Mouse (Mus musculus): ENCODE results near the gene Tmem88. TPM values are rescaled to one million over a fixed set of nuclear protein-coding genes. Genes with fewer than 3 reads are reported as not detected.

The Tmem88 gene
- polyA plus RNA-seq, 1 experiment from 2014 or later = 47.7 TPM

- Histone ChIP-seq H3K9me3 (ENCODE audit: low read length) (no peaks in the 10 kb centered on the region), H3K4me2 (replicated peaks; ENCODE audit: low read depth, low read length) (peak overlapping the region; percentile 97), H3K4me3 (ENCODE audit: low read length) (peak overlapping the region; percentile 68), H3K27ac (ENCODE audit: low read length) (peak overlapping the region; percentile 99), H3K4me1 (ENCODE audit: insufficient read depth, low read length) (peaks cover 48% of the 10 kb centered on the region), H3K9ac (replicated peaks; ENCODE audit: low read length) (peak overlapping the region; percentile 92), H3K27me3 (ENCODE audit: insufficient read depth, low read length) (no peaks in the 10 kb centered on the region), H3K36me3 (ENCODE audit: insufficient read depth, low read length) (peaks cover 9% of the 10 kb centered on the region)
- ATAC-seq (ENCODE audit: low FRiP score, low TSS enrichment) = no peak
- WGBS = under 1% methylated on average over 39 of the region's 39 CpGs
These were observed 13.6 kb upstream of the Tmem88 start for GRCm38 (mm10) chr11:69411538-69412203.

DNA sequence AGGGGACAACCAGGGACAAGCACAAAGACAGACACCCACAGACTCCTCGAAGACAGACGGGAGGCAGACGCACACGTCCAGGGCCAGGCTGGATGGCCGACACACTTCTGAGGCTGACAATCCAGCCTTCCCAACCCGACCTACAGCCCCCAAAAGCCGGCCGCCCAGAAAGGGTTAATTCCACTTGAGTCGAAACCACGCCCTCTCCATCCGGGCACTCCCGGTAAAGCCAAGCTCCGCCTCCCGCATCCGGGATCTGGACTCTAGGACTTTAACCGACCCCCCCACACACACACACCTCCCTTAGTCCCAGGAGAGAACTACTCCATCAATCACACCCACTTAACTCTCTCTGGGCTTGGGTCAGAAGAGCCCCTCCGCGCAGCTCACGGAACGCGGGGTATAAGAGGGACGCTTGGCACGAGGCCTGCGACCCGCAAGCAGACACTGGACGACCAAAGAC is 13.1 kb upstream of the Tmem88 start:
- H3K4me1 ChIP-seq (ENCODE audit: insufficient read depth, low read length) = peaks cover 45% of the 10 kb centered on the region
- H3K36me3 ChIP-seq (ENCODE audit: insufficient read depth, low read length) = peaks cover 15% of the 10 kb centered on the region
- peak overlapping the region; percentile 97 for H3K4me2 ChIP-seq (replicated peaks; ENCODE audit: low read depth, low read length)
- no peaks in the 10 kb centered on the region for H3K27me3 ChIP-seq (ENCODE audit: insufficient read depth, low read length)
- no peaks in the 10 kb centered on the region for H3K9me3 ChIP-seq (ENCODE audit: low read length)
- peak overlapping the region; percentile 68 for H3K4me3 ChIP-seq (ENCODE audit: low read length)
- WGBS = under 1% methylated on average over 26 of the region's 26 CpGs
- ATAC-seq (ENCODE audit: low FRiP score, low TSS enrichment) = peak; percentile 37
- H3K9ac ChIP-seq (replicated peaks; ENCODE audit: low read length) = peak overlapping the region; percentile 92
- H3K27ac ChIP-seq (ENCODE audit: low read length) = peak overlapping the region; percentile 99

DNA sequence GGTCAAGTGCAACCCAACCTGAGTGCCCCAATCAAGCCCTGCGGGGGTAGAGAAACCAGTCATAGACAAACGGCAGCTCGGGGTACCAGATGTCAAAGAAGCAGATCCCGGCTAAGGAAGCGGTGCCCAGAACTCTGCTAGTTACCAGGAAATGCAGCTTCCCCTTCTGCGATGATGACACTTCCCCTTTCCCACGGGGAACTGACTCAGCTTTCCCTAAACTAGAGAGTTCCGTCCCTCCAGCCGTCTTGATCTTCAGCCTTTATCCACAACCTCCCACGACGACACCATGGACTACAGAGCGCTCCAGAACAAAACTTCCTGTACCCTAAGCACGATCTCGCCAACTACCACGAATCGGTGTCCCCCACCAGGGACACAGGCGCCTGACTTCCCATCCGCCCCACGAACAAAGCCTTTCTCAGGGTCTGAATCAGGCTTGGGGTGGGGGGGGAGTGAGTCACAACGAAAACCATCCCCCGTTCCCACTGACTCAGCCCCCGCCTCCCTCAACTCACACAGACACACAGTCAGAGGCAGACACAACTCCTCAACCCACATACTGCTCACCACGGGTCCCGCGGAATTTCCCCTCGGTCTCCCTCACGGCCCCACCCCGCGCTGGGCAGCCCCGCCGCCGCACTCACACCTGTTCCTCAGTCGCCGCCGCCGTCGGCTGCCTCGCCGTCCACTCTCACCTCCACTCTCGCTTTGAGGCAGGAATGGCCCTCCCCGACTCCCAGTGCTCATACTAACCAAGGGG is 12.5 kb upstream of the Tmem88 start:
- Histone ChIP-seq H3K9ac (replicated peaks; ENCODE audit: low read length) (peak overlapping the region; percentile 92), H3K4me1 (ENCODE audit: insufficient read depth, low read length) (peaks cover 45% of the 10 kb centered on the region), H3K36me3 (ENCODE audit: insufficient read depth, low read length) (peaks cover 21% of the 10 kb centered on the region), H3K4me2 (replicated peaks; ENCODE audit: low read depth, low read length) (peak overlapping the region; percentile 97), H3K9me3 (ENCODE audit: low read length) (no peaks in the 10 kb centered on the region), H3K4me3 (ENCODE audit: low read length) (peak overlapping the region; percentile 68), H3K27me3 (ENCODE audit: insufficient read depth, low read length) (no peaks in the 10 kb centered on the region), H3K27ac (ENCODE audit: low read length) (peak overlapping the region; percentile 99)
- ATAC-seq (ENCODE audit: low FRiP score, low TSS enrichment) = no peak
- WGBS = under 1% methylated on average over 41 of the region's 41 CpGs

DNA sequence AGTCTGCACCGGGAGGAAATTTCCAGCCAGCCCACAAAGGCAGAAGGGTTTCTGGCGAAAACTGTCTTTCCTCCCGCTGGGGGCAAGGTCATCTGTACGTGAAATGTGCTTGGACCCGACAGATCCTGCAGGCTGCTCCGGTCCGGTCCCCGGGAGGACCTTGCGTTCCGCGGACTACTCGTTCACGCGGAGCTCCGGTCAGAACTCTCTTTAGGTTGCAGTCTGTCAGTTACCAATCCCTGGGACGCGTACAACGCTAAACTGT is 11.9 kb upstream of the Tmem88 start:
- Histone ChIP-seq H3K27me3 (ENCODE audit: insufficient read depth, low read length) (no peaks in the 10 kb centered on the region), H3K9me3 (ENCODE audit: low read length) (no peaks in the 10 kb centered on the region), H3K4me1 (ENCODE audit: insufficient read depth, low read length) (peaks cover 42% of the 10 kb centered on the region), H3K9ac (replicated peaks; ENCODE audit: low read length) (peak overlapping the region; percentile 92), H3K36me3 (ENCODE audit: insufficient read depth, low read length) (peaks cover 26% of the 10 kb centered on the region), H3K4me2 (replicated peaks; ENCODE audit: low read depth, low read length) (peak overlapping the region; percentile 97), H3K27ac (ENCODE audit: low read length) (peak overlapping the region; percentile 99), H3K4me3 (ENCODE audit: low read length) (peak overlapping the region; percentile 68)
- ATAC-seq (ENCODE audit: low FRiP score, low TSS enrichment) = no peak
- 0% methylated on average over 18 of the region's 18 CpGs for WGBS

GRCm38 (mm10) chr11:69409378-69410044 is 11.5 kb upstream of the Tmem88 start:
- under 1% methylated on average over 45 of the region's 46 CpGs for WGBS
- Histone ChIP-seq H3K9me3 (ENCODE audit: low read length) (no peaks in the 10 kb centered on the region), H3K36me3 (ENCODE audit: insufficient read depth, low read length) (peaks cover 30% of the 10 kb centered on the region), H3K4me2 (replicated peaks; ENCODE audit: low read depth, low read length) (peak overlapping the region; percentile 97), H3K9ac (replicated peaks; ENCODE audit: low read length) (peak overlapping the region; percentile 92), H3K27ac (ENCODE audit: low read length) (peak overlapping the region; percentile 99), H3K4me3 (ENCODE audit: low read length) (peak overlapping the region; percentile 68), H3K4me1 (ENCODE audit: insufficient read depth, low read length) (peaks cover 38% of the 10 kb centered on the region), H3K27me3 (ENCODE audit: insufficient read depth, low read length) (no peaks in the 10 kb centered on the region)
- ATAC-seq (ENCODE audit: low FRiP score, low TSS enrichment) = peak; percentile 57

DNA sequence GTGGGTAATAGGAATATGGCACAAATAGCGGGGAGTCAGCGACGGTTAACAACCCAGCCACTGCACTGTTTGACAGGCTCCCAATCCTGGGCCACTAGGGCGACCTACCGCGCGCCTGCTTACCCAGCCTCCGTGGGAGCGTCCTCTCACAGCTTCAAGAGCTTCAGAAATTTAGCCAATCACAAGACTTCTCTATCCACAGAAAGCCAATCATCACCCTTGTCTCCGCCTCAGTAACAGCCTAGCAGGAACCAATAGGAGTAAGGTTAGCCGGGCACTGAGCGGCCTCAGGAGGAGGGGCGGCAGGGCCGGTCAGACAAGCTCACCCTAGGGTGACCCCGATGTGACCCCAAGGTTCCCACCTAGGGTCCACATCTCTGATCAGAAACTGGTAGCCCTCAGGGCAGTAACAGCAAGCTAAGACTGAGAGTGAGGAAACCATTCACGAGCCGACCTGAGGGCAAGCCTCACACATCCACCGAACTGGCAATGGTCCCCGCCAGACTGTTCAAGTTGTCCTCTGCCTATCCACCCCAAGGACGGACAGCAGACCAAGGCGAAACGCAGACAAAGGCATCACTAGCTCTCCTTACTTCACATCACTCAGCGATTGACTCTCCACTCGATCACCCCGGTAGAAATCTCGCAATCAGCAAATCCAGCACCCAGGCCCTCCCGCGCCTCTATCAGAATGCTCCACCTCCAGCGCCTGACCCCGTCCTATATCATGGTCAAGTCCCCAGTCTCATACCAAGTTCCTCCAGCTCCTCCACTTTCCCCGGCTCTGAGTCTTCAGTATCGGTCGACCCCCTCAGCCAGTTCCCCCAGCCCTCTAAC is 10.7 kb upstream of the Tmem88 start:
- Histone ChIP-seq H3K36me3 (ENCODE audit: insufficient read depth, low read length) (peaks cover 38% of the 10 kb centered on the region), H3K4me3 (ENCODE audit: low read length) (peak overlapping the region; percentile 68)
- WGBS = under 1% methylated on average over 33 of the region's 33 CpGs

DNA sequence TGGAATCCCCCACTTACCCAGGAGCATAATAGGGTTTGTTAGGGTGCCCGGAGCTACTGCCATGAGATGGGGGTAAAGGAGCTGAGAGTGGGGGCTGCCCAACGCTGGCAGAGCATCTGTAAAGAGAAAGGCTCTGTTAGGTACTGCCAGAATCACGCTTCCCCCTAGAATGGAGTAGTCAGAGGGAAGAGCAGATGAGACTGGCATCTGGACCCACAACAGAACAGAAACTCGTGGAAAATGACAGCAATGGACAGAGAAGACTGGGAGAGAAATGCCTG is 9.6 kb upstream of the Tmem88 start:
- H3K36me3 ChIP-seq (ENCODE audit: insufficient read depth, low read length) = peaks cover 44% of the 10 kb centered on the region
- no peak overlapping the region for H3K4me2 ChIP-seq (replicated peaks; ENCODE audit: low read depth, low read length)
- no peaks in the 10 kb centered on the region for H3K9me3 ChIP-seq (ENCODE audit: low read length)
- peaks cover 19% of the 10 kb centered on the region for H3K4me1 ChIP-seq (ENCODE audit: insufficient read depth, low read length)
- no peak overlapping the region; the same call in 1 of the 2 replicates for H3K4me3 ChIP-seq (ENCODE audit: low read length)
- WGBS = 85% methylated on average over 4 of the region's 4 CpGs
- no peak overlapping the region for H3K9ac ChIP-seq (replicated peaks; ENCODE audit: low read length)
- no peak overlapping the region for H3K27ac ChIP-seq (ENCODE audit: low read length)
- H3K27me3 ChIP-seq (ENCODE audit: insufficient read depth, low read length) = no peaks in the 10 kb centered on the region
- no peak for ATAC-seq (ENCODE audit: low FRiP score, low TSS enrichment)

More for the DNA sequence above, 10.7 kb upstream of the Tmem88 start:
- peak overlapping the region; percentile 99 for H3K27ac ChIP-seq (ENCODE audit: low read length)
- H3K27me3 ChIP-seq (ENCODE audit: insufficient read depth, low read length) = no peaks in the 10 kb centered on the region
- peaks cover 30% of the 10 kb centered on the region for H3K4me1 ChIP-seq (ENCODE audit: insufficient read depth, low read length)
- no peaks in the 10 kb centered on the region for H3K9me3 ChIP-seq (ENCODE audit: low read length)
- H3K9ac ChIP-seq (replicated peaks; ENCODE audit: low read length) = peak overlapping the region; percentile 92
- peak overlapping the region; percentile 97 for H3K4me2 ChIP-seq (replicated peaks; ENCODE audit: low read depth, low read length)
- peak; percentile 66 for ATAC-seq (ENCODE audit: low FRiP score, low TSS enrichment)

GRCm38 (mm10) chr11:69406867-69407723 is 9.1 kb upstream of the Tmem88 start:
- H3K9ac ChIP-seq (replicated peaks; ENCODE audit: low read length) = no peak overlapping the region
- WGBS = 87% methylated on average over 16 of the region's 16 CpGs
- H3K4me3 ChIP-seq (ENCODE audit: low read length) = no peak overlapping the region
- no peaks in the 10 kb centered on the region for H3K9me3 ChIP-seq (ENCODE audit: low read length)
- ATAC-seq (ENCODE audit: low FRiP score, low TSS enrichment) = no peak
- no peak overlapping the region for H3K27ac ChIP-seq (ENCODE audit: low read length)
- H3K4me1 ChIP-seq (ENCODE audit: insufficient read depth, low read length) = peaks cover 13% of the 10 kb centered on the region
- H3K27me3 ChIP-seq (ENCODE audit: insufficient read depth, low read length) = no peaks in the 10 kb centered on the region
- H3K36me3 ChIP-seq (ENCODE audit: insufficient read depth, low read length) = peaks cover 47% of the 10 kb centered on the region
- no peak overlapping the region for H3K4me2 ChIP-seq (replicated peaks; ENCODE audit: low read depth, low read length)

DNA sequence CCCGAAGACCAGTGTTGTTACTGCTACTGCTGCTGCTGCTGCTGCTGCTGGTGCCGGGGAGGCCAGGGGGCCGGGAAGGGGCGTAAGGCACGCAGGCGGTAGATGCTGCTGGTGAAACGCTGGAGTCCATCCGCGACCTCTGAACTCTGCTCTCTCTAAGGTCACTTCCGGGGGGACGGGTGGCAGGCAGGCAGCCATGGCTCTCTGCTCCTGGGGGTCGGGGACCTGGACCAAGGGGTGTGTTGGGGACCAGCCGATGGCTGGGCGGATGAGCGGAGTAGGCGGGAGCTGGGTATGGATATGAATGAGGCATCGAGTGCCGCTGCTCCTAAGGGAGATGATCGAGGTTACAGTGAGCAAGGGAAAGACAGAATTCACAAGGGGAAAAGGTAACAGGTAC is 8.2 kb upstream of the Tmem88 start:
- Histone ChIP-seq H3K27ac (ENCODE audit: low read length) (no peak overlapping the region), H3K4me1 (ENCODE audit: insufficient read depth, low read length) (peaks cover 8% of the 10 kb centered on the region), H3K27me3 (ENCODE audit: insufficient read depth, low read length) (no peaks in the 10 kb centered on the region), H3K9ac (replicated peaks; ENCODE audit: low read length) (no peak overlapping the region), H3K36me3 (ENCODE audit: insufficient read depth, low read length) (peaks cover 55% of the 10 kb centered on the region), H3K4me2 (replicated peaks; ENCODE audit: low read depth, low read length) (no peak overlapping the region), H3K4me3 (ENCODE audit: low read length) (no peak overlapping the region), H3K9me3 (ENCODE audit: low read length) (no peaks in the 10 kb centered on the region)
- no peak for ATAC-seq (ENCODE audit: low FRiP score, low TSS enrichment)
- WGBS = 86% methylated on average over 19 of the region's 19 CpGs

Data from kidney, embryonic 16.5 days (tissue).